Mouse (Mus musculus) naive thymus-derived CD4-positive, alpha-beta T cell, adult 2 months (primary cell): ENCODE measurements around the gene Uchl4.

Source experiments
- DNase-seq: peaks from one replicate; pipeline ENCODE4 v3.0.0-alpha.2; 2011; ENCODE audit warnings: low read depth

Gene Uchl4

DNA sequence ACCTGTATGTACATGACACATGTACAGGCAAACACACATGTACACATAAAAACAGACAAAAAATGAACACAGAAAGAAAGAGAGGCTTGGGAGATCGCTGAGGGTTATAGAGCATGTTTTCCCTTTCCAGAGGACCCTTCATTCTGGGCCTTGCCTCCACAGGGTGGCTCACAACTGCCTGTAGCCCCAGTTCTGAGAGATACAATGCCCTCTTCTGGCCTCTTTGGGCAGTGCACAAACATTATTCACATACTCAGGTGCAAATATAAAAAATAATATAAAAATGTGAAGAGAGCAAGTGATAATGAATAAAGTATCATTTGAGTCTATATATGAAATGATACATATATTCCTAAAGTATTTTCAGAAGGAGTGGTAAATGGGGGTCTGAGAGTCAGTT, 39.9 kb downstream of the Uchl4 start:
- no peak for DNase-seq

DNA sequence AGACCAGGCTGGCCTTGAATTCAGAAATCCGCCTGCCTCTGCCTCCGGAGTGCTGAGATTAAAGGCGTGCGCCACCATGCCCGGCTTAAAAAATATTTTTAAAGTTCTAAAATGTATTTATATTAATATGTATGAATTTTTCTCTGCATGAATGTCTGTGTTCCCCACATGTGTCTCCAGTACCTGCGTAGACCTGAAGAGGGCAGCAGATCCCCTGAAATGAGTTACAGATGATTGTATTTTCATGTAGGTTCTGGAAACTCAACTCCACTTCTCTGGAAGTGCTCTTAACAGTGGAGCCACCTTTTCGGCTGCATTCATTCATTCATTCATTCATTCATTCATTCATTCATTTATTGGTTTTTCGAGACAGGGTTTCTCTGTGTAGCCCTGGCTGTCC, 42.7 kb downstream of the Uchl4 start:
- peak; percentile 88 for DNase-seq

DNA sequence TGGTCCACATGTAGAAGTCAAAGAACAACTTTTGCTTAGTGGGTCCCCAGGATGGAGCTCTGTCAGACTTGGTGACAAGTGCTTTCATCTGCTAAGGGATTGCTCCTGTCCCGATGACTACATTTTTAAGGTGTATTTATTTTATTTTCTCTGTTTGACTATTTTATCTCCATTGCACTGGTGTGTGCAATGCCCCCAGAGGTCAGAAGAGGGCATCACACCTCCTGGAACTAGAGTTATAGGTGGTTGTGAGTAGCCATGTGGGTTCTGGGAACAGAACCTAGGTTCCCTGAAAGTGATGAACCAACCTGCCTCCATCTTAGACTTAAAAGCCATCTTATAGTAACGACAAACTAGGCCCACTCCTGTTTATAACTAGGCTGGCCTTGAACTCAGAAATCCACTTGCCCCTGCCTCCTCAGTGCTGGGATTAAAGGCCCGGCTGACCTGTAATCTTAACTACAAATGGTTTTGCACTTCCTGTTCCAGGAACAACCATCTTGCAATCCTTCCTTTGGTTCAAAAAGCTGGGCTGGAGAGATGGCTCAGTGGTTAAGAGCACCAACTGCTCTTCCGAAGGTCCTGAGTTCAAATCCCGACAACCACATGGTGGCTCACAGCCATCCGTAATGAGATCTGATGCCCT, 43.8 kb downstream of the Uchl4 start:
- peak; percentile 32 for DNase-seq

DNA sequence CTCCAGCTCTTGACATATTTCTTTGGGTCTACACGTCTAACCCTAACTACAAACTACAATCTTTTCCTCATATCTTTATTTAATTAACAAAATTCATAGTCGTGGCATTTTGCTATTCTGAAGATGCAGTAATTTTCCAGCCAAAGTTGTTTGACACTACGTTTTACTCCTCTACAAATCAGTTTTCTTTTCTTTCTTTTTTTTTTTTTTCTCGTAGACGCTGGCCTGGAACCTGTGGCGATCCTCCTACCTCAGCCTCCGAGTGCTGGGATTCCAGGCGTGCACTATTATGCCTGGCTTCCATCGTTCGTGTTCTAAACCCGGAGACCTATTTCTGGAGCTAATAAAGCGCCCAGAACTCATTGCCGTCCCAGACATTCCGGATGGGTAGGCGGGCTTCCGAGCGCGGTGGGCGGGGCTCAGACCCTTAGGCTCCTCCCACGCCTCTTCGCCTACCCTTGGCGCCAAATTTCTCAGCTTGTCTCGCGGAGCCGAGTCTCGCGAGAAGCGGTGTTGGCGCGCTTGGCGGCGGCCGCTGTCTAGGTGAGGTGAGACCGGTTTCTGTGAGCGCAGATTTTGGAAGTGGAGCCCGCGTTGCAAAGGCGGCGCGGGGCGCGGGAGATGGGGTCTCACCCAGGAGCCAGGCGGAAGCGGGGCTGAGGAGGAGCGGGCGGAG, 46.2 kb downstream of the Uchl4 start, which contains the start of gene Tipin:
Tipin (plus strand) TSS at position 477 of the 676 bp plus-strand sequence.
- peak; percentile 98 for DNase-seq

DNA sequence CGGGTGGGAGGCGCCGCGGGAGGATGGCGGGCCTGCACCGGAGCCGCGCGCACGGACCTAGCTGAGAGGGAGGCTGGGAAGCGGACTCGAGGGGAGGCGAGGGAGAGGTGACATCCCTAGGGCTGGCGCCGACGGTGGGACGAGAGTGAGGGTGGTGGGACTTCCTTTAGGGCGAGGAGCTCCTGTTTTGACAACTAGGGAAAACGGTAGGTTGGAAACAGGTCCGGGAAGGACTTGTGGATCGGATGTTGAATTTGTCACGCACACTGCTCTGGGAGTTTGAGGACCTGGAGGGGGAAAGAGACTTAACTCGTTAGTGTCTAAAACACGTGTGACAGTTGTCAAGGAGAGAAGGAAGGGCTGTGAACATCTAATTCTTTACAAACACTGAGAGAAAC, 46.8 kb downstream of the Uchl4 start:
- no peak for DNase-seq

DNA sequence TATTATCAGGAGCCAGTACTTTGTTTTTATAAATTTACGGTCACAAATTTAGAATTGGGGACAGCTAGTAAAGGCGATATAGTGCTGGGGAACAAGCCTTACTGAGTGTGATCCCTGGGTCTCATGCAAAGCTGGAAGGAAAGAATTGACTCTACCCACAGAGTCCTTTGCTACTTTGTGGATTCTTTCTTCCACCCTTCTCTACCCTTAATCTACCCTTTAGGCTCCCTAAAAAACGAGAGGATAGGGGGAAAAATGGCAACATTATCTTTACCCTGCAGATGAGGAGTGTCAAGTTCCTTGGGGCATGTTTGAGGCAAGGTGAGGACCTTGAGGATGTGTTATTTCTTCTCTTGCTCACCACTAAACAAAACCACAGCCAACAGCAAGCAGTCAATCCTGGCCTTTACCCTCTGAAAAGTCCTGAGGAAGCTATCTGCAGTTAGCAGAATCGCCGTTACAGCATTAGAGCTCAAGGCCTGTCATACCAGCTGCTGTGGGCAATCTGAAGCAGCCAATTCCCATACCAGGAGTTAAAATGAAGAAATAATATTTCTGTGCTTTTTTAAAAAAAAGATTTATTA, 47.5 kb downstream of the Uchl4 start:
- peak; percentile 16 for DNase-seq
